Mouse (Mus musculus) midbrain, embryonic 14.5 days (tissue): ENCODE results near the gene Ankrd53. TPM values are rescaled to one million over a fixed set of nuclear protein-coding genes. Genes with fewer than 3 reads are reported as not detected.
A peak's percentile ranks its signal among the peaks of the same experiment; 100 is the strongest.

Experiments
- ATAC-seq: fragments of 200-750 bp; cut with Nextera tagmentation; 2 replicates; pipeline ENCODE4 v1.8.0; 2017; ENCODE audit warnings: moderate number of reproducible peaks, moderate library complexity; ENCODE audit not compliant: low FRiP score, low TSS enrichment
- DNase-seq: peaks from one replicate; pipeline ENCODE4 v3.0.0-alpha.2; 2015
- H3K27ac ChIP-seq: fragments of 300-500 bp; sonication (generic); replicated peaks from 2 replicates; pipeline ENCODE4 v1.5.1; 2014; ENCODE audit warnings: mild to moderate bottlenecking, low read depth, low read length, moderate library complexity
- H3K27me3 ChIP-seq: fragments of 300-500 bp; sonication (generic); 2 replicates; pipeline ENCODE4 v1.6.1; 2014; ENCODE audit warnings: low read length, control low read depth, mixed read lengths; ENCODE audit not compliant: control insufficient read depth, insufficient read depth
- H3K36me3 ChIP-seq: fragments of 300-500 bp; sonication (generic); 2 replicates; pipeline ENCODE4 v1.6.1; 2014; ENCODE audit warnings: low read length, control low read depth; ENCODE audit not compliant: control insufficient read depth, insufficient read depth
- H3K4me1 ChIP-seq: fragments of 300-500 bp; sonication (generic); 2 replicates; pipeline ENCODE4 v1.6.1; 2014; ENCODE audit warnings: mild to moderate bottlenecking, antibody characterized with exemption, low read length, control low read depth; ENCODE audit not compliant: control insufficient read depth, insufficient read depth
- H3K4me2 ChIP-seq: fragments of 300-500 bp; sonication (generic); 2 replicates; pipeline ENCODE4 v1.6.1; 2014; ENCODE audit warnings: mild to moderate bottlenecking, low read length, moderate library complexity
- H3K4me3 ChIP-seq: fragments of 300-500 bp; sonication (generic); replicated peaks from 2 replicates; pipeline ENCODE4 v1.5.1; 2014; ENCODE audit warnings: low read depth, low read length
- H3K9ac ChIP-seq: fragments of 300-500 bp; sonication (generic); replicated peaks from 2 replicates; pipeline ENCODE4 v1.6.1; 2014; ENCODE audit warnings: mild to moderate bottlenecking, low read length, moderate library complexity
- H3K9me3 ChIP-seq: fragments of 300-500 bp; sonication (generic); 2 replicates; pipeline ENCODE4 v1.6.1; 2016; ENCODE audit warnings: low read length, control low read depth, mixed read lengths; ENCODE audit not compliant: control insufficient read depth
- WGBS: fragments of 180-500 bp; shearing (Covaris S2); extraction: QIAGEN DNeasy Blood & Tissue Kit; methylation state at CpG from one replicate; pipeline ENCODE4 v1.1.7; 2014; 5-methylcytosine and 5-hydroxymethylcytosine counted together
- polyA plus RNA-seq: library from polyadenylated mRNA; unstranded; fragments of >200 nt; fragmentation: Nextera tagmentation; extraction: Ambion mirVana; gene quantifications from 2 replicates; pipeline ENCODE4 v1.2.1, GENCODE M21; 2014

Ankrd53 gene
- polyA plus RNA-seq, 1 experiment from 2014 or later: 0.37 TPM

DNA sequence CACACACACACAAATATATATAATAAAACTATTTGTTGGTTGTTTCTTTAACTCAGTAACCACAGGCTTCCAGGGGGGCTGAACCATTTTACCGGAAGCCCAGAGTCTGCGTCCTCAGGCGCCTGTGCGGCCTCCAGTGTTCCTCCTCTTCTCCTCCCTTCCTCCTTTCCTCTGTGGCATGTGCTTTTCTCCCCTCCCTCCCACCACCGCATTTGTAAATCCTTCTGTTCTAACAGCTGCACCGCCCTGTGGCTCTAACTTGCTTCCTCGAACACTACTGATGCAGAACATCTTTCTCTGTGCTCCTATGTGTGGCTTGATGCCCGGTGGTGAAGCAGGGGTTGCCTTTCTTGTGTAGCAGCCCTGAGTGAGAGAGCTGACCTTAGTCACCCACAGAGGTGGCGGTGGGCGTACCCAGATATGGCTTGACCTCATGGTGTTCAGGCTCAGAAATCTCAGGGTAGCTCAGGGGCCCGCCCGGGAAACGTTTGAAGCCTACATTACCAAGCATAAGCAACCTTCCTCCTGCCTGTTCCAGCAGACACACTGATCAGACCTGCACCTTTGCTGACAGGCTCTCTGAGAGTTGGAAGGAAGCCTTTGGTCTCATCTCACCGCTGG is 33.0 kb upstream of the Ankrd53 start:
- WGBS: 65% methylated on average over 14 of the region's 14 CpGs
- DNase-seq (no peak), ATAC-seq (no peak)
- H3K4me3 ChIP-seq: no peak overlapping the region
- H3K9ac ChIP-seq: no peak overlapping the region
- no peaks in the 10 kb centered on the region for H3K36me3 ChIP-seq
- no peaks in the 10 kb centered on the region for H3K27me3 ChIP-seq
- no peak overlapping the region for H3K4me2 ChIP-seq
- no peaks in the 10 kb centered on the region for H3K4me1 ChIP-seq
- no peaks in the 10 kb centered on the region for H3K9me3 ChIP-seq
- H3K27ac ChIP-seq: no peak overlapping the region

DNA sequence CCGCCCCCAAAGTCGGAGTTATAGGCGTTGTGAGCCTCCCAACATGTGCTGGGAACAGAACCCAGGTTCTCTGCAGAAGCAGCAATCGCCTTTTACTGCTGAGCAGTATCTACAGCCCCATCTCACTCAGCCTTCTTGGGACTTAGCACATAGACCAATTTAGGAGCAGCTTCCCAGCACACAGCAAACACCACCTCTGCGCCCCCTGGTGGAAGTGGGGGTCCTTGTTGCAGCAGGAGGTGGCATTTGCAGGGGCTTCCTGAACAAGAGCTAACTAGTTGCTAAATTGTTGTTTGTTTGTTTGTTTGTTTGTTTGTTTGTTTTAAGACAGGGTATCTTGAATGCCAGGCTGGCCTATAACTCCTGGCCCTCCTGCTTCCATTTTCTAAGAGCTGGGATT is 31.3 kb upstream of the Ankrd53 start:
- no peaks in the 10 kb centered on the region for H3K27me3 ChIP-seq
- 34% methylated on average over 5 of the region's 5 CpGs for WGBS
- H3K27ac ChIP-seq: no peak overlapping the region
- no peaks in the 10 kb centered on the region for H3K36me3 ChIP-seq
- no peaks in the 10 kb centered on the region for H3K4me1 ChIP-seq
- H3K4me3 ChIP-seq: no peak overlapping the region
- H3K9me3 ChIP-seq: no peaks in the 10 kb centered on the region
- DNase-seq: peak; percentile 74
- no peak overlapping the region for H3K9ac ChIP-seq
- no peak for ATAC-seq
- H3K4me2 ChIP-seq: no peak overlapping the region

DNA sequence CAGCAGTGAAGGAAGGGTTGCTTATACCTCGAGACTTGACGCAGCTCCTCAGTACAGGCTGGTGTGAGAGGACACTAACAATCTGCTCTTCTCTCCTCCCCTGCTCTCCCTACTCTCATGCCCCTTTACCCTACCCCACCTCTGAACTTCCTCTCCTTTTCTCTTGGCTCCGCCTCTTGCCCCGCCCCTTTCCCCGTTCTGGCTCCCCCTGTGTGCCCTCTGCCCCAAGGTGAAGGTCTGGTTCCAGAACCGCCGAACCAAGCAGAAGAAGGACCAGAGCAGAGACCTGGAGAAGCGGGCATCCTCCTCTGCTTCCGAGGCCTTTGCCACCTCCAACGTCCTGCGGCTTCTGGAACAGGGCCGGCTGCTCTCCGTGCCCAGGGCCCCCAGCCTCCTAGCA is 25.1 kb upstream of the Ankrd53 start:
- ATAC-seq: no peak
- Histone ChIP-seq H3K4me3 (no peak overlapping the region), H3K4me1 (no peaks in the 10 kb centered on the region), H3K4me2 (no peak overlapping the region), H3K36me3 (no peaks in the 10 kb centered on the region), H3K27me3 (no peaks in the 10 kb centered on the region), H3K27ac (no peak overlapping the region), H3K9ac (no peak overlapping the region), H3K9me3 (no peaks in the 10 kb centered on the region)
- WGBS: 40% methylated on average over 13 of the region's 13 CpGs
- no peak for DNase-seq

DNA sequence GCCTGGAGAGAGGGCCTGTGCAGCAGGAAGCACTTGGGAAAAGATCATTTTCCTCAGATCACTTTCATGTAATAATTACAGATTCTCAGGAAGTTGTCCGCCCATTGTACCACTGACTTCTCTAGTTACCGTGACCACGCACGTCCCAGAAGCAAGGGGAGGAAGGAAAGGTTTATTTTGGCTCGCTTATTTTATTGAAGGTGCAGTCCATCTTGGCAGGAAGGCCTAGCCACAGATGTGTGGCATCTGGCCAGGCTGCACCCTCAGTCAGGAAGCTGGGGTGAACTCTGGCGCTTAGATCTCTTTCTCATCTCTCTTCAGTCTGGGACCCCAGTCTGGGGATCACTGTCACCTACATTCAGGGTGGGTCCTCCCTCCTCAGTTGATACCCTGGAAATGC is 23.8 kb upstream of the Ankrd53 start:
- no peak for DNase-seq
- Histone ChIP-seq H3K27me3 (no peaks in the 10 kb centered on the region), H3K4me2 (no peak overlapping the region), H3K36me3 (no peaks in the 10 kb centered on the region), H3K4me3 (no peak overlapping the region), H3K9me3 (no peaks in the 10 kb centered on the region), H3K9ac (no peak overlapping the region), H3K27ac (no peak overlapping the region), H3K4me1 (no peaks in the 10 kb centered on the region)
- WGBS: 77% methylated on average over 6 of the region's 6 CpGs
- no peak for ATAC-seq

DNA sequence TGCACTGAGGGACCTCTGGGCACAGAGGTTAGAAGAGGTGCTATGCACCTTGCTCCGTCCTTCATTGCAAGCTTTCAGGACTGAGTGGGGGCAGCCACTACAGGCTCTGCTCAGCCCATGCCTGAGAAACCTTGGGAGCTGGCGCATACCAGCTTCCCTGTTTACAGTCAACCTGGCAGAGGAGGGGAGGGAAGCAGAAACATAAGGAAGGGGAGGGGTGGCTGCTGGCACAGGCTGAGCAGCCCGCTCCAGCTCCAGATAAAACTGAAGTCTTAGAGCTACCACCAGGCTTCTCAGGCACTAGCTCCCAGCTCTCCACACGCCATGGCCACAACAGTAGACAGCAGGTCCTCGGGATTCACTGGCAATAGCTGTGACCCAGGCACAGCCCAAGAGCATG is 19.7 kb upstream of the Ankrd53 start, which contains the start of gene Atp6v1b1:
Gene Atp6v1b1 (plus strand): TSS at position 230 of the 400 bp plus-strand sequence.
- WGBS: 67% methylated on average over 5 of the region's 5 CpGs
- no peak within 1 kb of the TSS for H3K27ac ChIP-seq
- no peaks in the 10 kb centered on the region for H3K4me1 ChIP-seq
- ATAC-seq: no peak
- no peak within 1 kb of the TSS for H3K4me2 ChIP-seq
- H3K9ac ChIP-seq: no peak within 1 kb of the TSS
- no peaks in the 10 kb centered on the region for H3K36me3 ChIP-seq
- DNase-seq: no peak
- H3K27me3 ChIP-seq: no peaks in the 10 kb centered on the region
- no peaks in the 10 kb centered on the region for H3K9me3 ChIP-seq
- no peak within 1 kb of the TSS for H3K4me3 ChIP-seq

DNA sequence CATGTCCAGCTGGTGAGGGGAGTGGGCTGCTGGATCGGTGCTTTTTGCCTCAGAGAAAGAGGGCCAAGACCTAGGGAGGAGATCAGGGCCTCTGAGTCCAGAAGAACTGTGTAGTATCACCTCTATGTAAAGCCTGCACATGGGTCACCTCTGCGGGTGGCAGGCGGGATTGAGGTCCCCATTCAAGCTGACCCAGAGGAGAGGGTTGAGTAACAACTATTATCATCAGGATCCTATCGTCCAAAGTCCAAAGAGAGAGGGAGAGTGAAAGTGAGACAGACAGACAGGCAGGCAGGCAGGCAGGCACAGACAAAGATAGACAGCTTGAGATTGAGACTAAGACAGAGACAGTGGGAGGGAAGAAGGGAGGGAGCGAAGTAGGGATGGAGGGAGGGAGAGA is 19.2 kb upstream of the Ankrd53 start:
- Histone ChIP-seq H3K4me2 (no peak overlapping the region), H3K4me1 (no peaks in the 10 kb centered on the region), H3K27ac (no peak overlapping the region), H3K9ac (no peak overlapping the region), H3K36me3 (no peaks in the 10 kb centered on the region), H3K9me3 (no peaks in the 10 kb centered on the region), H3K27me3 (no peaks in the 10 kb centered on the region), H3K4me3 (no peak overlapping the region)
- 60% methylated on average over 5 of the region's 5 CpGs for WGBS
- DNase-seq: no peak
- ATAC-seq: no peak

GRCm38 (mm10) chr6:83744126-83744525 is 18.3 kb upstream of the Ankrd53 start:
- no peak for DNase-seq
- Histone ChIP-seq H3K4me3 (no peak overlapping the region), H3K27me3 (no peaks in the 10 kb centered on the region), H3K4me2 (no peak overlapping the region), H3K27ac (no peak overlapping the region), H3K9me3 (no peaks in the 10 kb centered on the region), H3K9ac (no peak overlapping the region), H3K36me3 (no peaks in the 10 kb centered on the region), H3K4me1 (no peaks in the 10 kb centered on the region)
- WGBS: 73% methylated on average over 5 of the region's 5 CpGs
- no peak for ATAC-seq

DNA sequence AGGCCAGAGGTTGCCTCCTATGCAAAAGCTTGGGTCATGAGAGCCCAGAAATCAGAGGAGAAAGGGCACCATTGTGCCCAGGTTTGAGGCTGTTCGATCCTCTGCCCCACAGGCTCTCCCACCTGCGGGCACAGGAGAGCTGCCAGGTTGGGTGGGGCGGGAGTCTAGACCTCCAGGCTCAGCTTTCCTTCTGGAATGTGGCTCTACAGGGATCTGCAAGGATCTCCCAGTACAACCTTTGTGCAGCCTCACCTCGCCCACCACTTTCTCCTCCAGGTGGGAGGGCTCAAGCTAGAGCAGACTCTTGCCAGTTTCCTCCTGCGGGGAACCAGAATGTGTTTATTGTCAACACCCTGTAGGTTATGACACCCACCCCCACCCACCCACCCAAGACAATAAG is 17.9 kb upstream of the Ankrd53 start:
- Histone ChIP-seq H3K9me3 (no peaks in the 10 kb centered on the region), H3K9ac (no peak overlapping the region), H3K36me3 (no peaks in the 10 kb centered on the region), H3K4me1 (no peaks in the 10 kb centered on the region), H3K27ac (no peak overlapping the region), H3K27me3 (no peaks in the 10 kb centered on the region), H3K4me3 (no peak overlapping the region), H3K4me2 (no peak overlapping the region)
- ATAC-seq: no peak
- no peak for DNase-seq
- WGBS: 73% methylated on average over 5 of the region's 5 CpGs

GRCm38 (mm10) chr6:83745466-83745865 is 17.0 kb upstream of the Ankrd53 start:
- WGBS: 56% methylated on average over 2 of the region's 2 CpGs

More at GRCm38 (mm10) chr6:83745466-83745865, 17.0 kb upstream of the Ankrd53 start:
- no peaks in the 10 kb centered on the region for H3K27me3 ChIP-seq
- H3K9me3 ChIP-seq: no peaks in the 10 kb centered on the region
- H3K27ac ChIP-seq: no peak overlapping the region
- no peaks in the 10 kb centered on the region for H3K4me1 ChIP-seq
- H3K36me3 ChIP-seq: no peaks in the 10 kb centered on the region
- H3K4me2 ChIP-seq: no peak overlapping the region
- H3K9ac ChIP-seq: no peak overlapping the region
- ATAC-seq (no peak), DNase-seq (no peak)
- no peak overlapping the region for H3K4me3 ChIP-seq
